Mouse (Mus musculus) mesoderm, embryonic 11.5 days (tissue): Measurements from ENCODE around the gene Txndc8.
A peak's percentile ranks its signal among the peaks of the same experiment; 100 is the strongest.

Source experiments
- DNase-seq: peaks from one replicate; pipeline ENCODE4 v3.0.0-alpha.2; 2012; ENCODE audit warnings: low read depth, low spot score

Gene Txndc8

GRCm38 (mm10) chr4:57956029-57956960 is 52.6 kb downstream of the Txndc8 start, which contains the start of gene Txn1:
Gene Txn1, minus strand, starts transcription at chr4:57956411.
- DNase-seq = peak; percentile 97

GRCm38 (mm10) chr4:57955544-57955958 is 53.4 kb downstream of the Txndc8 start:
- peak; percentile 64 for DNase-seq

- DNase-seq = no peak
Observed at GRCm38 (mm10) chr4:57954991-57955390, 53.9 kb downstream of the Txndc8 start.

GRCm38 (mm10) chr4:57954580-57954979 is 54.3 kb downstream of the Txndc8 start:
- DNase-seq = no peak

- no peak for DNase-seq
Observed at GRCm38 (mm10) chr4:57953796-57954195, 55.1 kb downstream of the Txndc8 start.

- no peak for DNase-seq
Observed at GRCm38 (mm10) chr4:57952891-57953290, 56.0 kb downstream of the Txndc8 start.

GRCm38 (mm10) chr4:57952416-57952815 is 56.5 kb downstream of the Txndc8 start:
- no peak for DNase-seq

- no peak for DNase-seq
Observed at GRCm38 (mm10) chr4:57949866-57950265, 59.1 kb downstream of the Txndc8 start.

- DNase-seq = no peak
Observed at GRCm38 (mm10) chr4:57947476-57947875, 61.4 kb downstream of the Txndc8 start.

GRCm38 (mm10) chr4:57947036-57947435 is 61.9 kb downstream of the Txndc8 start:
- DNase-seq = no peak

- no peak for DNase-seq
Observed at GRCm38 (mm10) chr4:57942892-57943291, 66.0 kb downstream of the Txndc8 start.

GRCm38 (mm10) chr4:57940631-57941030 is 68.3 kb downstream of the Txndc8 start:
- no peak for DNase-seq

GRCm38 (mm10) chr4:57937292-57937691 is 71.6 kb downstream of the Txndc8 start:
- no peak for DNase-seq

GRCm38 (mm10) chr4:57934181-57934580 is 74.7 kb downstream of the Txndc8 start:
- no peak for DNase-seq
